ENCODE assay signal across 13 mouse cellular contexts in the genomic region with DNA sequence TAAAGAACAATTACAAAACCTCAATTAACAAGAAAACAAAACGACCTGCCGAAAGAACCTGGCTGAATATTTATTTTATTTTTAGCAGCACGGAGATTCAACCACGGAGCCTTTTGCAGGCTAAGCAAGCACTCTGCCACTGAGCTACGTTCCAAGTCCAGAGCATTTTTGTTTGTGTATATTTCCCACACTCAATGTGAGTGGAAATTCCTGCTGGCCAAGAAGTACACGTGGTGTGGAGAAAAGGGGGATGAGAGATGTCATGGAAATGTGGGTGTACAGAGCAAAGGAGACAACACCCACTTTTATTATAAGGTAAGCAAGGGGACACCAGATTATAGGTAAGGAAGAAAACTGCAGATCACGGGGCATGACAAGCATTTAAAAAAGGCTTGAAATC. TPM values are rescaled to one million over a fixed set of nuclear protein-coding genes. Genes with fewer than 3 reads are reported as not detected.
A peak's percentile ranks its signal among the peaks of the same experiment; 100 is the strongest.
DNase-seq lines count a peak whose midpoint lies in the region; ATAC-seq and TF ChIP-seq lines count a peak whose summit lies in the region.
"Had no signal": no experiment of that assay in that cellular context is flagged by ENCODE, and none has a peak within 500 bp of the region (broad histone marks: within the 10 kb centered on the region; RNA-seq: fewer than 3 reads in every experiment).

No protein-coding gene starts in this region.

- H3K27me3 ChIP-seq in midbrain, embryonic 11.5 days (ENCODE audit: control insufficient read depth, insufficient read depth, low read length) = no peaks in the 10 kb centered on the region
- no peaks in the 10 kb centered on the region for H3K27me3 ChIP-seq in midbrain, embryonic 10.5 days (ENCODE audit: low read depth, poor library complexity, severe bottlenecking)
- no peaks in the 10 kb centered on the region for H3K27me3 ChIP-seq in heart, embryonic 13.5 days (replicated peaks)
- H3K27me3 ChIP-seq in lung, embryonic 14.5 days (ENCODE audit: insufficient read depth, low read length) = no peaks in the 10 kb centered on the region
- no peaks in the 10 kb centered on the region for H3K27me3 ChIP-seq in neural tube, embryonic 14.5 days (ENCODE audit: control insufficient read depth, insufficient read depth, low read length)

- H3K27ac ChIP-seq in midbrain, embryonic 11.5 days (ENCODE audit: low read depth, low read length) = 0 out of 2 replicates have a peak overlapping the region, but pooled peaks have one; percentile 3
- no peak overlapping the region for H3K27ac ChIP-seq in midbrain, embryonic 10.5 days (replicated peaks)
- peak overlapping the region; percentile 61 for H3K27ac ChIP-seq in heart, embryonic 13.5 days (replicated peaks)
- peak overlapping the region; percentile 21; the same call in 1 of the 2 replicates for H3K27ac ChIP-seq in lung, embryonic 14.5 days (ENCODE audit: low read depth)
- H3K27ac ChIP-seq in neural tube, embryonic 14.5 days (ENCODE audit: low read depth, low read length) = peak overlapping the region; percentile 58
- H3K27ac ChIP-seq: limb, embryonic 10.5 days had no signal

- no peak for DNase-seq in midbrain, embryonic 11.5 days (ENCODE audit: low spot score, missing footprints)
- DNase-seq in midbrain, embryonic 10.5 days (ENCODE audit: low spot score) = no peak
- peak; percentile 47 for DNase-seq in lung, embryonic 14.5 days
- DNase-seq in layer of hippocampus, adult 8-10 months (ENCODE audit: low spot score in 2 of 2) = no peak
- DNase-seq in kidney, adult 11 months = no peak
- DNase-seq in kidney, postnatal 25 days = no peak

- TF ChIP-seq CTCF in lung, embryonic 14.5 days (IDR thresholded peaks at IDR 0.05; ENCODE audit: low read depth) = no peak

- ATAC-seq in midbrain, embryonic 11.5 days (ENCODE audit: low FRiP score) = no peak
- ATAC-seq in heart, embryonic 13.5 days (ENCODE audit: extremely low read depth, insufficient number of reproducible peaks, low FRiP score, low TSS enrichment) = no peak
- ATAC-seq in lung, embryonic 14.5 days (ENCODE audit: insufficient read depth) = no peak
- ATAC-seq in neural tube, embryonic 14.5 days (ENCODE audit: low read depth) = peak; percentile 7; the same call in 1 of the 2 replicates

- H3K4me3 ChIP-seq in midbrain, embryonic 11.5 days (ENCODE audit: low read depth, low read length) = no peak overlapping the region
- no peak overlapping the region for H3K4me3 ChIP-seq in midbrain, embryonic 10.5 days
- no peak overlapping the region for H3K4me3 ChIP-seq in heart, embryonic 13.5 days
- no peak overlapping the region for H3K4me3 ChIP-seq in lung, embryonic 14.5 days (ENCODE audit: low read depth, low read length)
- no peak overlapping the region for H3K4me3 ChIP-seq in neural tube, embryonic 14.5 days (ENCODE audit: low read depth, low read length)
- H3K4me3 ChIP-seq: limb, embryonic 10.5 days had no signal

- peaks cover 11% of the 10 kb centered on the region for H3K4me1 ChIP-seq in midbrain, embryonic 11.5 days (ENCODE audit: control insufficient read depth, insufficient read depth, low read length)
- H3K4me1 ChIP-seq in midbrain, embryonic 10.5 days = peaks cover 15% of the 10 kb centered on the region
- H3K4me1 ChIP-seq in heart, embryonic 13.5 days = peaks cover 11% of the 10 kb centered on the region
- H3K4me1 ChIP-seq in lung, embryonic 14.5 days (ENCODE audit: insufficient read depth) = 0 out of 2 replicates have a peak, but pooled peaks cover 14% of the 10 kb centered on the region
- peaks cover 15% of the 10 kb centered on the region; the same call in 1 of the 2 replicates for H3K4me1 ChIP-seq in neural tube, embryonic 14.5 days (ENCODE audit: control insufficient read depth, insufficient read depth, low read length)

- no peak overlapping the region for H3K9ac ChIP-seq in midbrain, embryonic 11.5 days (ENCODE audit: low read length)
- H3K9ac ChIP-seq in heart, embryonic 13.5 days = no peak overlapping the region
- no peak overlapping the region for H3K9ac ChIP-seq in lung, embryonic 14.5 days
- H3K9ac ChIP-seq in neural tube, embryonic 14.5 days (replicated peaks; ENCODE audit: low read depth, low read length) = no peak overlapping the region

- no peaks in the 10 kb centered on the region for H3K36me3 ChIP-seq in midbrain, embryonic 11.5 days (ENCODE audit: control insufficient read depth, insufficient read depth, low read length)
- peaks cover 3% of the 10 kb centered on the region; the same call in 1 of the 2 replicates for H3K36me3 ChIP-seq in midbrain, embryonic 10.5 days
- peaks cover 11% of the 10 kb centered on the region for H3K36me3 ChIP-seq in heart, embryonic 13.5 days
- H3K36me3 ChIP-seq in lung, embryonic 14.5 days (ENCODE audit: insufficient read depth) = peaks cover 46% of the 10 kb centered on the region
- H3K36me3 ChIP-seq in neural tube, embryonic 14.5 days (ENCODE audit: control insufficient read depth, insufficient read depth, low read length) = no peaks in the 10 kb centered on the region

- no peak overlapping the region for H3K4me2 ChIP-seq in midbrain, embryonic 11.5 days
- H3K4me2 ChIP-seq in heart, embryonic 13.5 days = peak overlapping the region; percentile 24; the same call in 1 of the 2 replicates
- no peak overlapping the region for H3K4me2 ChIP-seq in lung, embryonic 14.5 days
- peak overlapping the region; percentile 2; the same call in 1 of the 2 replicates for H3K4me2 ChIP-seq in neural tube, embryonic 14.5 days (ENCODE audit: low read depth, low read length)

- no peaks in the 10 kb centered on the region for H3K9me3 ChIP-seq in midbrain, embryonic 11.5 days (ENCODE audit: control insufficient read depth, low read length)
- H3K9me3 ChIP-seq in midbrain, embryonic 10.5 days (replicated peaks) = no peaks in the 10 kb centered on the region
- no peaks in the 10 kb centered on the region for H3K9me3 ChIP-seq in heart, embryonic 13.5 days
- no peaks in the 10 kb centered on the region for H3K9me3 ChIP-seq in lung, embryonic 14.5 days (ENCODE audit: low read depth, low read length)
- H3K9me3 ChIP-seq in neural tube, embryonic 14.5 days (ENCODE audit: control insufficient read depth, low read length) = no peaks in the 10 kb centered on the region
- H3K9me3 ChIP-seq: limb, embryonic 10.5 days had no signal

- WGBS in midbrain, embryonic 11.5 days = 71% methylated on average over 7 of the region's 7 CpGs
- 73% methylated on average over 7 of the region's 7 CpGs for WGBS in midbrain, embryonic 10.5 days
- 51% methylated on average over 7 of the region's 7 CpGs for WGBS in heart, embryonic 13.5 days
- WGBS in lung, embryonic 14.5 days = 34% methylated on average over 7 of the region's 7 CpGs
- 58% methylated on average over 7 of the region's 7 CpGs for WGBS in neural tube, embryonic 14.5 days

RNA-seq across cellular contexts. Expression of a gene that starts 30.6 kb away (rescaled TPM):
- polyA plus RNA-seq in midbrain, embryonic 11.5 days (2014; fragmentation: Nextera tagmentation; extraction: Ambion mirVana) = not detected in 2 replicates
- not detected in 2 replicates for polyA plus RNA-seq in midbrain, embryonic 10.5 days (2016; fragmentation: Nextera tagmentation; extraction: Ambion mirVana)
- 0.11 and 0.32 TPM in 2 replicates for polyA plus RNA-seq in heart, embryonic 13.5 days (2015; fragmentation: Nextera tagmentation; extraction: Ambion mirVana)
- 3.1 and 3.9 TPM in 2 replicates for polyA plus RNA-seq in lung, embryonic 14.5 days (2014; fragmentation: Nextera tagmentation; extraction: Ambion mirVana)
- polyA plus RNA-seq in neural tube, embryonic 14.5 days (2014; fragmentation: Nextera tagmentation; extraction: Ambion mirVana) = 0.30 TPM in 1 of 2 replicates, not detected in the other
- under 1 TPM in 1 of 4 experiments, not detected in 3; 0.19 TPM for total RNA-seq in layer of hippocampus, adult 8-10 months (2022)
- total RNA-seq: hematopoietic stem cell, adult 5-6 weeks; neutrophil, adult 5-6 weeks had no signal
- polyA plus RNA-seq: large intestine, adult 2 months; testis, adult 2 months had no signal

RNA-seq across cellular contexts. Expression of a gene that starts 55.8 kb away (rescaled TPM):
- 11.5 and 15.6 TPM in 2 replicates for polyA plus RNA-seq in midbrain, embryonic 11.5 days (2014; fragmentation: Nextera tagmentation; extraction: Ambion mirVana)
- 12.7 and 14.2 TPM in 2 replicates for polyA plus RNA-seq in midbrain, embryonic 10.5 days (2016; fragmentation: Nextera tagmentation; extraction: Ambion mirVana)
- polyA plus RNA-seq in heart, embryonic 13.5 days (2015; fragmentation: Nextera tagmentation; extraction: Ambion mirVana) = 8.5 and 9.1 TPM in 2 replicates
- polyA plus RNA-seq in lung, embryonic 14.5 days (2014; fragmentation: Nextera tagmentation; extraction: Ambion mirVana) = 15.2 and 17.5 TPM in 2 replicates
- 19.8 and 20.3 TPM in 2 replicates for polyA plus RNA-seq in neural tube, embryonic 14.5 days (2014; fragmentation: Nextera tagmentation; extraction: Ambion mirVana)
- total RNA-seq in layer of hippocampus, adult 8-10 months (2022) = 10 to 100 TPM; 44.0 to 53.3 (median 47.5) TPM

Comparison
In these comparisons a context has a peak if more than half of its experiments do, and no peak if none do; other contexts are left out.
1. H3K4me2 ChIP-seq: peak in heart, embryonic 13.5 days (single experiment) and neural tube, embryonic 14.5 days (single experiment); none in midbrain, embryonic 11.5 days (single experiment) and lung, embryonic 14.5 days (single experiment).